Mouse (Mus musculus): ENCODE results near the gene Vmn2r74. TPM values are rescaled to one million over a fixed set of nuclear protein-coding genes. Genes with fewer than 3 reads are reported as not detected.

The Vmn2r74 gene
- polyA plus RNA-seq (2012; ENCODE audit: insufficient read depth, insufficient read length, missing spikeins) = not detected in 2 replicates

GRCm38 (mm10) chr7:85961529-85961928, at the start of gene Vmn2r74:
Vmn2r74 (minus strand) TSS chr7:85961629.
- no peak within 1 kb of the TSS for H3K4me3 ChIP-seq (ENCODE audit: insufficient read depth, low read length)
- no peak within 1 kb of the TSS for H3K27ac ChIP-seq (ENCODE audit: insufficient read depth, low read depth, low read length)
- TF ChIP-seq CTCF (IDR thresholded peaks at IDR 0.05; ENCODE audit: low read depth, low read length) = no peak
- no peak for TF ChIP-seq POLR2A (IDR thresholded peaks at IDR 0.05; ENCODE audit: borderline replicate concordance, low read depth, low read length)
- H3K4me1 ChIP-seq (ENCODE audit: control insufficient read depth, insufficient read depth, low read length) = no peaks in the 10 kb centered on the region

GRCm38 (mm10) chr7:86007533-86007932, 46.1 kb upstream of the Vmn2r74 start:
- H3K4me3 ChIP-seq (ENCODE audit: insufficient read depth, low read length) = no peak overlapping the region
- TF ChIP-seq CTCF (IDR thresholded peaks at IDR 0.05; ENCODE audit: low read depth, low read length) = no peak
- no peak overlapping the region for H3K27ac ChIP-seq (ENCODE audit: insufficient read depth, low read depth, low read length)
- H3K4me1 ChIP-seq (ENCODE audit: control insufficient read depth, insufficient read depth, low read length) = no peaks in the 10 kb centered on the region

Other genes starting within 250 kb of the Vmn2r74 start
- gene Vmn2r72, start 206.5 kb downstream of the Vmn2r74 start, polyA plus RNA-seq (2012; ENCODE audit: insufficient read depth, insufficient read length, missing spikeins) = not detected in 2 replicates
- 0.12 TPM in 1 of 2 replicates, not detected in the other for gene Vmn2r73, start 85.4 kb downstream of the Vmn2r74 start, polyA plus RNA-seq (2012; ENCODE audit: insufficient read depth, insufficient read length, missing spikeins)
- not detected in 2 replicates for gene Vmn2r75, start 210.1 kb upstream of the Vmn2r74 start, polyA plus RNA-seq (2012; ENCODE audit: insufficient read depth, insufficient read length, missing spikeins)